Mouse (Mus musculus): ENCODE data around the gene Rpl13a.

DNA sequence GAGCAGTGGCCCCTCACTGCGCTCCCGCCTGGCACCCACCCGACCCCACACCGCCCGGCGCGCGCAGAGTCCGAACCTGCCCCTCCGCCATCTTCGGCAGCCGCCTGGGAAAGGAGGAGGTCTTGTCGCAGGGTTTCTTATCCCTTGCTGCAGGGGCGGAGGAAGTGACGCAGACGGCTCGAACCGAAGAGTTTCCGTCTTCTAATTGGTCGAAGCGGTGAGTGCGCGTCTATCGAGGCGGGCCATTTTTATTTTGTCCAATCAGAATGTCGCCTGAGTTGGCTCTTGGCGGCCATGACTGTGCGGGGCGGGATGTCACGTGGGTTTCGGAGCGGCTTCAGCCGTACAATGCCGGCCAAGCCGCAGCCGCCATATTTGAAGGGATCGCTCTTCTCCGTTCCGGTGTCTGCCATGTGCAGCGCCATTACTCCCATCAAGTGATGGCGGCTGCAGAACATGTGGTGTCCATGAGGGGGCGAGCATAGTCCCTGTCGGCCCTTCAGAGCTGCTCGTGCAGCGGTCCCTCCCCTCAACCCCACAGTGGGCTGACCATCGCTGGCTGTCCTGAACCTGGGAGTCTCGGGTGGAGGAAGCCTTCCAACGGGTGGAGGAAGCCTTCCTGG, at the start of gene Rpl13a:
- TF ChIP-seq CTCF (IDR thresholded peaks at IDR 0.05; ENCODE audit: low read depth), result peak; percentile 89
- peak; percentile 55; the same call in 1 of the 2 replicates for TF ChIP-seq EP300 (IDR thresholded peaks at IDR 0.05; ENCODE audit: low read depth)
